Mouse (Mus musculus) erythroblast, adult 5-6 weeks (primary cell): ENCODE results near the gene Tsc22d3. TPM values are rescaled to one million over a fixed set of nuclear protein-coding genes. Genes with fewer than 3 reads are reported as not detected.
"Not testable (repeated sequence)": the region's sequence is repeated elsewhere in the genome, so short reads cannot be mapped to it uniquely, and the experiment has no call there.

ENCODE experiments used
- ATAC-seq: replicated peaks from 2 replicates; pipeline ENCODE4 v1.8.0; 2016; ENCODE audit warnings: moderate number of reproducible peaks, mild to moderate bottlenecking, moderate TSS enrichment, inconsistent platforms; ENCODE audit not compliant: poor library complexity, low FRiP score, severe bottlenecking
- total RNA-seq, 2 experiments: library from RNA; stranded (forward) in 1 of 2; stranded (reverse) in 1 of 2; fragments of 150-400 nt in 1 of 2; fragments of 200-764, 138-1000 nt in 1 of 2; gene quantifications; 2 replicates each; pipeline versions ENCODE4 v1.2.3 to v1.2.4; 2015 to 2017; ENCODE audit warnings: low replicate concordance in 2 of 2

Gene Tsc22d3
- total RNA-seq, 2 experiments from 2014 or later: 12.7 to 14.6 TPM

DNA sequence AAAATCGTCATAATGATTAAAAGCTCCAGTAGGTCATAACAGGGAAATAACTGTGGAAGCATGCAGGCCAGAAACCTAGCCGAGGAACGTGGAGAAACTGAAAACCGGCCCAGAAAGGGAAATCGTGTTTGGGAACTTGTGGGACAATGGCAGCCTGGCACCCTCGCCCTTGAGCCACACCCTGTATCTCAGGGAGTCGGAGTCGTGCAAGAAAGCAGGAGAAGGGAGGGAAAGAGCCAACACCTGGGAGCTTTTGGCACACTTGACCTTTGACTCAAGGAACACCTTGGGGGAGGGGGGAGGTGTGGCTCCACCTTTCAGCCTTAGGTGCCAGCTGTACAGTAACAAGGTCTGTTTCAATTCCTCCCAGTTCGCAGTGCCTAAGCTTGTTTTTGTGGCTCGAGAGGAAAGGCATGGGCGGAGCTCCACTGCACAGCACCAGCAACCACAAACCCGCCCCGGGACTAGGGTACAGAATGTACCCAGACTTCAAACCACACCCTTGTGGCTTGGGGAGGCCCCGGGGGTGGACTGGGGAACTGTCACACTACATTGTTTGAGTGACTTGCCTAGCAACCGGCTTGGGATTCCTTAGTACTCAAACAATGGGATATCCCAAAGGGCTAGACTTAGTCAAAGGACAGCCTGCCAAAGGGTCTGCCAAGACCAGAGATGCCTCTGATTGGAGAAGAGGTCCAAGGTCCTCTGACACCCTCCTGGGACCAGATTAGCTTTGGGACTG lies 94.8 kb downstream of the Tsc22d3 start:
- 0 out of 2 replicates have a peak, but pooled peaks have one; percentile 39 for ATAC-seq

DNA sequence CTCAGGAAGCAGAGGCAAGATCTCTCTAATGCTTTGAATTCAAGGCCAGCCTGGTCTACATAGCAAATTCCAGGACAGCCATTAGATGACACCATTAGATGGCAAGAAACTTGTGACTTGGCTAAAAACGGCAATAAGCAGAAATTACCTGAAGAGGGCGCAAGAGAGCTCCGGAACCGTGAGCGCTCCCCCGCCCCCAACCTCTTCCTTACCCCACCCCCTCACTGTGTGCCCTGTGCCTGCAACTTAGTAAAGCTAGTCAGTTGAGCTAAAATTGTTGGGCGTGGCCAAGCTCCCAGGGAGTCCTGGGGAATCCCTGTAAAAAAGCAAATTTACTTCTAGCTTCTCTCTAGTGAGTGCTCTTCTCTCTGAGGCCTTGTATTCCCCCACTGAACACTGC lies 96.6 kb downstream of the Tsc22d3 start:
- no peak for ATAC-seq

- no peak for ATAC-seq
These were observed 98.8 kb downstream of the Tsc22d3 start for GRCm38 (mm10) chrX:140501401-140502301.

DNA sequence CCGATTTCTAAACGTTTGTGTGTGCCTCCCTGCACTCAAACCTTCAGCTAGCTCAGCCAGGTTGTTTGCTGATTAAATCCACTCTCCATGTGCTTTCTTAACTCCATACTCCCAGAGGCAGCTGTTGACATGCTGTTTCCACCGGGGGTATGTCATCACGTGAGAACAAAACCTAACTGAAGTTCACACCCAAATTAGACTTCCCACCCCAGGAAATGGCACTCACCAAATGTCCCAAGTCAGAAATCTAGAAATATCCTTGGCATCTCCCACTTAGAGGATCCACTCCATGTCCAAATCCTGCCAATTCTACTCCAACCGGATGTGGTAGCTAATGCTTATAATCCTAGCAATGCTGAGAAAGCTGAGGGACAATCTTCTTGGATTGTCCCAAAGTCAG lies 100.2 kb downstream of the Tsc22d3 start:
- no peak for ATAC-seq

DNA sequence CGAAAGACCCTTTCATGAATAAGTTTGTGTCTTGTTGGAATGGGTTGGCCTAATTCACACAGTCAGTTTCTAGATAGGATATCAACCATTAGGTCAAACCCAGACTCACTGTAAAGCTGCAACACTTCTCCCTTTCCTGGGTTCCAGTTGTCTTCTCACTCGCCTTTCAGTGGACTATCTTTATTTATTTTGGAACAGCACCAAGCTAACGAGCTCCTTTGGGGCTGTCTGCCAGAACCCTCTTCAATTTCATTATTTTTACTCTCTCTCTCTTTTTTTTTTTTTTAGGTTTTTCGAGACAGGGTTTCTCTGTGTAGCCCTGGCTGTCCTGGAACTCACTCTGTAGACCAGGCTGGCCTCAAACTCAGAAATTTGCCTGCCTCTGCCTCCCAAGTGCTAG lies 102.0 kb downstream of the Tsc22d3 start:
- ATAC-seq: not testable (repeated sequence)

DNA sequence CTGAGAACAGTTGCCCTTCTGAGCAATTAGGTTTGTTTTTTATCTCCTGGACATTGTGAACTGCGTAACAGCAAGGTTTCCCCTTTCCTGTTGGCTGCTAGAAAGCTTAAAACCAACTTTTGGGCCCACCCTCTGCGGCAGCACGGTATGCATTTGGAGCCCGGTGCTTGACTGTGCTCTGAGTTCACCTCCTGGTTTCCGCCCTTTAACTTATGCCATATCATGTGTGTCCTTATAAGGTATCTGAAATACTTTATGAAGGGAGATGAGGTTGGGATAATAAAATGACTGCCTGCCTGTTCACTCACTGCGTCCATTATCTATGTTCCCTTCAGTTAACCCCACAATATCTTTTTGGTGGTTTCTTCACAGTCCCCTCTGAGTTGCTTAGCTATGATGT lies 106.3 kb downstream of the Tsc22d3 start:
- no peak for ATAC-seq

DNA sequence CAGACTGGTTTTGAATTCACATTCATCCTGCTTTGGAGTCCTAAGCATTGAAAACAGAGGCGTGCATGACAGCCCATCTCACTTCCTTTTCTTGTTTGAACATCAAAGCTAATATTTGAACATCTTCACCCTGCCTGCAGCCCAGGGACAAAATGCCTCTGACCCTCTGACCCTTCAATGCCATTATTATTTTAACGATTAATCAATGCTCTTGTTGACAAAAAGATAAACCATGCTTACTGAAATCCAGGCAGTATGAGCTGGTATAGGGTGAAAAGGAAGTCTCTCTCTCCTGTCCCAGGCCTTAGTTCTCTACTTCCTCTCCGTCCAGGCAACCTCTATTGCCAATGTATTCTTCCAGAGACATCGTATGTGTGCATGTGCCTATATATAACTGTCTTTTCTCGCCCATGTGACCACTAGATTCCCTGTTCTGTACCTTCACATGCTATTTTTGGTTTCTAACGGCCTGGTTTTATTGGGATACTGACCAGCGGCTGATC lies 106.9 kb downstream of the Tsc22d3 start:
- no peak for ATAC-seq

- no peak for ATAC-seq
These were observed 108.4 kb downstream of the Tsc22d3 start for GRCm38 (mm10) chrX:140491884-140492571.

DNA sequence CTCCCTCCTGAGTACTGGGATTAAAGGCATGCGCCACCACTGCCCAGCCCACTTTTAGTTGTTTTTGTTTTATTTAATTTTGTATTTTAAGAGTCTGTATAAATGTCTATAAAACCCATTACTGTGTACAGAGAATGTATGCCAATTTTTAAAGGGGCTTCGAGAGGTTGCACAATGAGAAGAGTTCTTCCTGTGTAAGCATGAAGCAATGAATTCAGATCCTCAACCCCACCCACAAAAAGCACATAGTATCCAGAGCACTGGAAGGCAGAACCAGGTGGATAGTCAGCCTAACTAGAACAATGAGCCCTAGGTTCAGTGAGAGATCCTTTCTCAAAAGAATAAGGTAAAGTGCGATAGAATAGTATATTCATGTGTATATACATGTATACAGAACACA lies 110.3 kb downstream of the Tsc22d3 start:
- ATAC-seq: no peak

Other genes starting within 250 kb of the Tsc22d3 start
- 13.8 and 14.8 TPM in 2 replicates for gene Prps1, start 144.0 kb downstream of the Tsc22d3 start, total RNA-seq (2015; ENCODE audit: low replicate concordance)
- 9.0 and 10.5 TPM in 2 replicates for gene Prps1, start 144.0 kb downstream of the Tsc22d3 start, total RNA-seq (2017; ENCODE audit: low replicate concordance)
- gene Mid2, start 63.9 kb upstream of the Tsc22d3 start, total RNA-seq (2015; ENCODE audit: low replicate concordance): not detected in 2 replicates
- 0.09 TPM in 1 of 2 replicates, not detected in the other for gene Mid2, start 63.9 kb upstream of the Tsc22d3 start, total RNA-seq (2017; ENCODE audit: low replicate concordance)
- not detected in 2 replicates for gene Tex13b, start 212.8 kb upstream of the Tsc22d3 start, total RNA-seq (2015; ENCODE audit: low replicate concordance)
- gene Tex13b, start 212.8 kb upstream of the Tsc22d3 start, total RNA-seq (2017; ENCODE audit: low replicate concordance): not detected in 2 replicates